Mouse (Mus musculus): ENCODE results near the gene Gm20388. TPM values are rescaled to one million over a fixed set of nuclear protein-coding genes. Genes with fewer than 3 reads are reported as not detected.

Gm20388 gene
- polyA plus RNA-seq, 1 experiment from 2014 or later, result not detected

- Histone ChIP-seq H3K4me2 (replicated peaks) (no peak overlapping the region), H3K27ac (no peak overlapping the region), H3K9me3 (no peaks in the 10 kb centered on the region), H3K36me3 (peaks cover 38% of the 10 kb centered on the region), H3K4me1 (peaks cover 3% of the 10 kb centered on the region; the same call in 1 of the 2 replicates), H3K27me3 (no peaks in the 10 kb centered on the region), H3K9ac (no peak overlapping the region), H3K4me3 (no peak overlapping the region)
- WGBS, result 84% methylated on average over 10 of the region's 10 CpGs
- ATAC-seq (ENCODE audit: insufficient number of reproducible peaks, insufficient read depth, low FRiP score, low TSS enrichment), result no peak
Measured at GRCm38 (mm10) chr8:124345098-124345497, 4434.5 kb downstream of the Gm20388 start.

GRCm38 (mm10) chr8:124346852-124347523, 4436.3 kb downstream of the Gm20388 start:
- Histone ChIP-seq H3K4me2 (replicated peaks) (0 out of 2 replicates have a peak overlapping the region, but pooled peaks have one; percentile 2), H3K36me3 (peaks cover 26% of the 10 kb centered on the region), H3K9ac (no peak overlapping the region), H3K4me3 (no peak overlapping the region), H3K4me1 (no peaks in the 10 kb centered on the region), H3K9me3 (no peaks in the 10 kb centered on the region), H3K27ac (0 out of 2 replicates have a peak overlapping the region, but pooled peaks have one; percentile 7), H3K27me3 (no peaks in the 10 kb centered on the region)
- ATAC-seq (ENCODE audit: insufficient number of reproducible peaks, insufficient read depth, low FRiP score, low TSS enrichment), result peak; percentile 57; the same call in 1 of the 2 replicates
- 32% methylated on average over 19 of the region's 19 CpGs for WGBS

GRCm38 (mm10) chr8:124348087-124348486, 4437.4 kb downstream of the Gm20388 start:
- no peak for ATAC-seq (ENCODE audit: insufficient number of reproducible peaks, insufficient read depth, low FRiP score, low TSS enrichment)
- Histone ChIP-seq H3K4me3 (no peak overlapping the region), H3K4me1 (no peaks in the 10 kb centered on the region), H3K27me3 (no peaks in the 10 kb centered on the region), H3K27ac (no peak overlapping the region), H3K4me2 (replicated peaks) (no peak overlapping the region), H3K36me3 (peaks cover 19% of the 10 kb centered on the region), H3K9me3 (no peaks in the 10 kb centered on the region), H3K9ac (no peak overlapping the region)
- WGBS, result 64% methylated on average over 1 of the region's 1 CpGs

GRCm38 (mm10) chr8:124349663-124350062, 4439.0 kb downstream of the Gm20388 start:
- no peak overlapping the region for H3K4me2 ChIP-seq (replicated peaks)
- WGBS, result 36% methylated on average over 7 of the region's 7 CpGs
- no peak overlapping the region for H3K9ac ChIP-seq
- H3K4me3 ChIP-seq, result no peak overlapping the region
- H3K4me1 ChIP-seq, result no peaks in the 10 kb centered on the region
- no peak overlapping the region for H3K27ac ChIP-seq
- H3K27me3 ChIP-seq, result no peaks in the 10 kb centered on the region
- no peak for ATAC-seq (ENCODE audit: insufficient number of reproducible peaks, insufficient read depth, low FRiP score, low TSS enrichment)
- H3K36me3 ChIP-seq, result peaks cover 5% of the 10 kb centered on the region; the same call in 1 of the 2 replicates
- no peaks in the 10 kb centered on the region for H3K9me3 ChIP-seq

GRCm38 (mm10) chr8:124351636-124352035, 4441.0 kb downstream of the Gm20388 start:
- H3K4me2 ChIP-seq (replicated peaks), result no peak overlapping the region
- H3K4me1 ChIP-seq, result no peaks in the 10 kb centered on the region
- WGBS, result 63% methylated on average over 5 of the region's 5 CpGs
- no peaks in the 10 kb centered on the region for H3K9me3 ChIP-seq
- no peak for ATAC-seq (ENCODE audit: insufficient number of reproducible peaks, insufficient read depth, low FRiP score, low TSS enrichment)
- H3K9ac ChIP-seq, result no peak overlapping the region
- no peaks in the 10 kb centered on the region for H3K36me3 ChIP-seq
- H3K4me3 ChIP-seq, result no peak overlapping the region
- no peak overlapping the region for H3K27ac ChIP-seq
- no peaks in the 10 kb centered on the region for H3K27me3 ChIP-seq

GRCm38 (mm10) chr8:124360911-124361310, 4450.3 kb downstream of the Gm20388 start:
- Histone ChIP-seq H3K4me2 (replicated peaks) (no peak overlapping the region), H3K4me1 (no peaks in the 10 kb centered on the region), H3K9me3 (no peaks in the 10 kb centered on the region), H3K9ac (no peak overlapping the region), H3K27ac (no peak overlapping the region), H3K27me3 (no peaks in the 10 kb centered on the region), H3K36me3 (no peaks in the 10 kb centered on the region), H3K4me3 (no peak overlapping the region)
- ATAC-seq (ENCODE audit: insufficient number of reproducible peaks, insufficient read depth, low FRiP score, low TSS enrichment), result no peak
- 79% methylated on average over 3 of the region's 3 CpGs for WGBS

- H3K36me3 ChIP-seq, result no peaks in the 10 kb centered on the region
- no peaks in the 10 kb centered on the region for H3K27me3 ChIP-seq
Measured at GRCm38 (mm10) chr8:124361773-124362427, 4451.3 kb downstream of the Gm20388 start.

GRCm38 (mm10) chr8:124362589-124362988, 4451.9 kb downstream of the Gm20388 start:
- Histone ChIP-seq H3K4me2 (replicated peaks) (no peak overlapping the region), H3K4me1 (no peaks in the 10 kb centered on the region), H3K9ac (no peak overlapping the region), H3K36me3 (no peaks in the 10 kb centered on the region), H3K27ac (no peak overlapping the region), H3K4me3 (no peak overlapping the region), H3K27me3 (no peaks in the 10 kb centered on the region), H3K9me3 (no peaks in the 10 kb centered on the region)
- no peak for ATAC-seq (ENCODE audit: insufficient number of reproducible peaks, insufficient read depth, low FRiP score, low TSS enrichment)
- 72% methylated on average over 7 of the region's 7 CpGs for WGBS

More at GRCm38 (mm10) chr8:124361773-124362427, 4451.3 kb downstream of the Gm20388 start:
- Histone ChIP-seq H3K4me2 (replicated peaks) (no peak overlapping the region), H3K4me3 (no peak overlapping the region), H3K4me1 (no peaks in the 10 kb centered on the region), H3K9ac (no peak overlapping the region), H3K27ac (no peak overlapping the region), H3K9me3 (no peaks in the 10 kb centered on the region)
- no peak for ATAC-seq (ENCODE audit: insufficient number of reproducible peaks, insufficient read depth, low FRiP score, low TSS enrichment)
- 81% methylated on average over 11 of the region's 11 CpGs for WGBS

- Histone ChIP-seq H3K9me3 (no peaks in the 10 kb centered on the region), H3K36me3 (no peaks in the 10 kb centered on the region), H3K4me3 (no peak overlapping the region), H3K27me3 (no peaks in the 10 kb centered on the region), H3K4me1 (no peaks in the 10 kb centered on the region), H3K9ac (no peak overlapping the region), H3K4me2 (replicated peaks) (no peak overlapping the region), H3K27ac (no peak overlapping the region)
- WGBS, result 92% methylated on average over 15 of the region's 15 CpGs
- ATAC-seq (ENCODE audit: insufficient number of reproducible peaks, insufficient read depth, low FRiP score, low TSS enrichment), result no peak
Measured at GRCm38 (mm10) chr8:124363337-124363736, 4452.7 kb downstream of the Gm20388 start.

GRCm38 (mm10) chr8:124368213-124368612, 4457.6 kb downstream of the Gm20388 start:
- ATAC-seq (ENCODE audit: insufficient number of reproducible peaks, insufficient read depth, low FRiP score, low TSS enrichment), result no peak
- no peak overlapping the region for H3K27ac ChIP-seq
- H3K4me2 ChIP-seq (replicated peaks), result no peak overlapping the region
- H3K4me3 ChIP-seq, result no peak overlapping the region
- no peaks in the 10 kb centered on the region for H3K9me3 ChIP-seq
- H3K36me3 ChIP-seq, result no peaks in the 10 kb centered on the region
- no peaks in the 10 kb centered on the region for H3K27me3 ChIP-seq
- H3K9ac ChIP-seq, result no peak overlapping the region
- no peaks in the 10 kb centered on the region for H3K4me1 ChIP-seq
- 20% methylated on average over 8 of the region's 8 CpGs for WGBS

GRCm38 (mm10) chr8:124370422-124371183, 4460.0 kb downstream of the Gm20388 start:
- ATAC-seq (ENCODE audit: insufficient number of reproducible peaks, insufficient read depth, low FRiP score, low TSS enrichment), result no peak
- Histone ChIP-seq H3K4me3 (no peak overlapping the region), H3K4me2 (replicated peaks) (no peak overlapping the region), H3K9me3 (no peaks in the 10 kb centered on the region), H3K27ac (no peak overlapping the region), H3K9ac (no peak overlapping the region), H3K36me3 (no peaks in the 10 kb centered on the region), H3K4me1 (no peaks in the 10 kb centered on the region), H3K27me3 (no peaks in the 10 kb centered on the region)
- 77% methylated on average over 17 of the region's 17 CpGs for WGBS
